Mouse (Mus musculus) testis, adult 2 months (tissue): ENCODE results near the gene Epc2. TPM values are rescaled to one million over a fixed set of nuclear protein-coding genes. Genes with fewer than 3 reads are reported as not detected.

Source experiments
- H3K27ac ChIP-seq: fragments of 200-500 bp; 2 replicates; pipeline ENCODE4 v1.5.1; 2012; ENCODE audit warnings: low read depth, low read length; ENCODE audit not compliant: control insufficient read depth, insufficient read depth
- H3K27me3 ChIP-seq: fragments of 200-500 bp; 2 replicates; pipeline ENCODE4 v1.6.1; 2012; ENCODE audit warnings: mild to moderate bottlenecking, low read length, moderate library complexity; ENCODE audit not compliant: control insufficient read depth, insufficient read depth
- H3K36me3 ChIP-seq: fragments of 200-500 bp; 2 replicates; pipeline ENCODE4 v1.6.1; 2012; ENCODE audit warnings: mild to moderate bottlenecking, low read length; ENCODE audit not compliant: control insufficient read depth, insufficient read depth
- H3K4me1 ChIP-seq: fragments of 200-500 bp; 2 replicates; pipeline ENCODE4 v1.6.1; 2012; ENCODE audit warnings: low read length; ENCODE audit not compliant: control insufficient read depth, insufficient read depth
- H3K4me3 ChIP-seq: fragments of 200-500 bp; 2 replicates; pipeline ENCODE4 v1.5.1; 2012; ENCODE audit warnings: low read depth, mild to moderate bottlenecking, low read length, moderate library complexity, mixed read lengths; ENCODE audit not compliant: control insufficient read depth
- CTCF ChIP-seq: fragments of 200-500 bp; IDR thresholded peaks from 2 replicates; pipeline ENCODE4 v1.5.1; 2012; ENCODE audit warnings: low read depth, mild to moderate bottlenecking, inconsistent platforms, low read length, moderate library complexity; ENCODE audit not compliant: control insufficient read depth, insufficient read depth, insufficient replicate concordance
- POLR2A ChIP-seq: fragments of 200-500 bp; IDR thresholded peaks from 2 replicates; pipeline ENCODE4 v1.6.1; 2012; ENCODE audit warnings: low read depth, mild to moderate bottlenecking, inconsistent platforms, low read length, moderate library complexity; ENCODE audit not compliant: control insufficient read depth
- polyA plus RNA-seq: library from polyadenylated mRNA; depleted of rRNA; stranded (reverse); fragments of >200 nt; gene quantifications from 2 replicates; pipeline ENCODE4 v1.2.3, GENCODE M21; 2012

The Epc2 gene
- polyA plus RNA-seq, 1 experiment, result 13.2 TPM

- TF ChIP-seq CTCF (no peak), POLR2A (no peak)
- Histone ChIP-seq H3K36me3 (no peaks in the 10 kb centered on the region; the same call in none of the 2 replicates), H3K27ac (no peak overlapping the region), H3K4me3 (no peak overlapping the region), H3K4me1 (no peaks in the 10 kb centered on the region), H3K27me3 (no peaks in the 10 kb centered on the region)
Observed at GRCm38 (mm10) chr2:49548492-49548891, 97.2 kb downstream of the Epc2 start.

- Histone ChIP-seq H3K4me3 (no peak overlapping the region), H3K36me3 (no peaks in the 10 kb centered on the region; the same call in 1 of the 2 replicates)
- no peak for TF ChIP-seq POLR2A
- no peak for TF ChIP-seq CTCF
Observed at GRCm38 (mm10) chr2:49553096-49553495, 101.8 kb downstream of the Epc2 start.

GRCm38 (mm10) chr2:49557339-49557738, 106.1 kb downstream of the Epc2 start:
- no peaks in the 10 kb centered on the region for H3K4me1 ChIP-seq
- no peaks in the 10 kb centered on the region for H3K27me3 ChIP-seq
- H3K36me3 ChIP-seq, result no peaks in the 10 kb centered on the region
- TF ChIP-seq POLR2A (no peak), CTCF (no peak)
- H3K27ac ChIP-seq, result no peak overlapping the region
- H3K4me3 ChIP-seq, result no peak overlapping the region

More at GRCm38 (mm10) chr2:49553096-49553495, 101.8 kb downstream of the Epc2 start:
- H3K27me3 ChIP-seq, result no peaks in the 10 kb centered on the region
- H3K4me1 ChIP-seq, result no peaks in the 10 kb centered on the region
- H3K27ac ChIP-seq, result no peak overlapping the region

GRCm38 (mm10) chr2:49558361-49558760, 107.1 kb downstream of the Epc2 start:
- no peaks in the 10 kb centered on the region for H3K36me3 ChIP-seq
- TF ChIP-seq POLR2A, result no peak
- no peak for TF ChIP-seq CTCF
- no peaks in the 10 kb centered on the region for H3K27me3 ChIP-seq
- no peaks in the 10 kb centered on the region for H3K4me1 ChIP-seq
- H3K4me3 ChIP-seq, result no peak overlapping the region
- H3K27ac ChIP-seq, result no peak overlapping the region

- Histone ChIP-seq H3K4me3 (no peak overlapping the region), H3K27ac (no peak overlapping the region), H3K27me3 (no peaks in the 10 kb centered on the region), H3K36me3 (no peaks in the 10 kb centered on the region), H3K4me1 (no peaks in the 10 kb centered on the region)
- no peak for TF ChIP-seq CTCF
- no peak for TF ChIP-seq POLR2A
Observed at GRCm38 (mm10) chr2:49562688-49563350, 111.5 kb downstream of the Epc2 start.

GRCm38 (mm10) chr2:49569862-49570777, 118.8 kb downstream of the Epc2 start:
- no peak overlapping the region for H3K4me3 ChIP-seq
- H3K4me1 ChIP-seq, result peaks cover 16% of the 10 kb centered on the region
- no peaks in the 10 kb centered on the region for H3K27me3 ChIP-seq
- peak overlapping the region; percentile 66 for H3K27ac ChIP-seq
- TF ChIP-seq POLR2A (no peak), CTCF (no peak)
- no peaks in the 10 kb centered on the region for H3K36me3 ChIP-seq

GRCm38 (mm10) chr2:49570778-49571101, 119.5 kb downstream of the Epc2 start:
- TF ChIP-seq POLR2A (no peak), CTCF (no peak)
- Histone ChIP-seq H3K4me1 (peaks cover 16% of the 10 kb centered on the region), H3K27ac (no peak overlapping the region; the same call in 1 of the 2 replicates), H3K36me3 (no peaks in the 10 kb centered on the region), H3K4me3 (no peak overlapping the region), H3K27me3 (no peaks in the 10 kb centered on the region)
